Mouse (Mus musculus) thymus, postnatal 0 days (tissue): ENCODE measurements around the gene H2afb1. TPM values are rescaled to one million over a fixed set of nuclear protein-coding genes. Genes with fewer than 3 reads are reported as not detected.
"Not testable (repeated sequence)": the region's sequence is repeated elsewhere in the genome, so short reads cannot be mapped to it uniquely, and the experiment has no call there.

ENCODE experiments used
- DNase-seq: peaks from one replicate; pipeline ENCODE4 v3.0.0-alpha.2; 2015; ENCODE audit warnings: low spot score
- polyA plus RNA-seq: library from polyadenylated mRNA; unstranded; fragments of >200 nt; fragmentation: Nextera tagmentation; extraction: Ambion mirVana; gene quantifications from 2 replicates; pipeline ENCODE4 v1.2.1, GENCODE M21; 2015

Gene H2afb1
- polyA plus RNA-seq = not detected in 2 replicates

GRCm38 (mm10) chrX:117014457-117014856, at the start of gene H2afb1:
Gene H2afb1, plus strand, starts transcription at chrX:117014757.
- not testable (repeated sequence) for DNase-seq

- no peak for DNase-seq
Measured at GRCm38 (mm10) chrX:117036085-117036484, 21.5 kb downstream of the H2afb1 start.
